Mouse (Mus musculus) E14TG2a.4 (cell line): Measurements from ENCODE around the gene Ptprm.

Experiments used
- CTCF ChIP-seq: conservative IDR thresholded peaks from 2 replicates; pipeline ENCODE4 v1.5.1; 2014; ENCODE audit warnings: low read length
- NANOG ChIP-seq: IDR thresholded peaks from 2 replicates; pipeline ENCODE4 v1.6.1; 2014; ENCODE audit warnings: borderline replicate concordance, low read length, mixed read lengths
- POU5F1 ChIP-seq: IDR thresholded peaks from 2 replicates; pipeline ENCODE4 v1.6.1; 2014; ENCODE audit warnings: low read length, borderline replicate concordance

DNA sequence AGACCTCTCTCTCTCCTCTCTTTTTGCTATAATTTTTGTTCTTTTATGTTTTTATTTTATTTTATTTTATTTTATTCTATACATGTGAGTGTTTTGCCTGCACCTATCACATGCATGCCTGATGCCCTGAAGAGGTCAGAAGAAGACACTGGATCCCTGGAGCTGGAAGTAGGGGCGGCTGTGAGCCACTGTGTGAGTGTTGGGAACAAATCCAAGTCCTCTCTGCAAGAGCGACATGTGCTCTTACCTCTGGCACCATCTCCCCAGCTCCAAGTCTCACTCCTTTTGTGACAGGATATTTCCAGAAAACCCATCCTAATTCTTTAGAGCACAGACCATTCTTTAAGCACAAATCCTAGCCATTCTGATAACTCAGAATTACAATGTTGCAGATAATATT lies 372.6 kb downstream of the Ptprm start:
- no peak for TF ChIP-seq CTCF
- no peak for TF ChIP-seq NANOG
- TF ChIP-seq POU5F1: no peak
